Mouse (Mus musculus) frontal cortex, postnatal 10 days (tissue): ENCODE results near the gene Flrt1.
"Not testable (repeated sequence)": the region's sequence is repeated elsewhere in the genome, so short reads cannot be mapped to it uniquely, and the experiment has no call there.

Experiments used
- DNase-seq, 2 experiments: peaks; one replicate each; pipeline ENCODE4 v3.0.0; 2022; ENCODE audit warnings: low spot score in 2 of 2, mixed read lengths in 1 of 2

Gene Flrt1

GRCm38 (mm10) chr19:7068661-7069531 is 36.6 kb downstream of the Flrt1 start:
- DNase-seq = peak in 1 of 2 experiments; percentile 27

GRCm38 (mm10) chr19:7068136-7068535 is 37.4 kb downstream of the Flrt1 start:
- DNase-seq = peak in 1 of 2 experiments; percentile 76

GRCm38 (mm10) chr19:7067344-7068050 is 38.0 kb downstream of the Flrt1 start:
- no peak for DNase-seq

- DNase-seq = no peak
Measured at GRCm38 (mm10) chr19:7066828-7067342, 38.6 kb downstream of the Flrt1 start.

- DNase-seq = no peak
Measured at GRCm38 (mm10) chr19:7066034-7066827, 39.3 kb downstream of the Flrt1 start.

- DNase-seq = peak; percentile 63 to 80
Measured at GRCm38 (mm10) chr19:7064571-7064970, 41.0 kb downstream of the Flrt1 start.

GRCm38 (mm10) chr19:7062916-7063315 is 42.6 kb downstream of the Flrt1 start:
- DNase-seq = no peak

- no peak for DNase-seq
Measured at GRCm38 (mm10) chr19:7062110-7062509, 43.4 kb downstream of the Flrt1 start.

- no peak for DNase-seq
Measured at GRCm38 (mm10) chr19:7058541-7058940, 47.0 kb downstream of the Flrt1 start.

GRCm38 (mm10) chr19:7057722-7058207 is 47.8 kb downstream of the Flrt1 start:
- DNase-seq = peak; percentile 66

- DNase-seq = peak in 1 of 2 experiments; percentile 44
Measured at GRCm38 (mm10) chr19:7057126-7057721, 48.3 kb downstream of the Flrt1 start.

GRCm38 (mm10) chr19:7056248-7057087 is 49.1 kb downstream of the Flrt1 start, which contains the start of gene Macrod1:
Gene Macrod1, plus strand, starts transcription at chr19:7056810.
- peak; percentile 74 to 78 for DNase-seq

- DNase-seq = no peak
Measured at GRCm38 (mm10) chr19:7055173-7055572, 50.4 kb downstream of the Flrt1 start.

- DNase-seq = no peak
Measured at GRCm38 (mm10) chr19:7054772-7055171, 50.8 kb downstream of the Flrt1 start.

GRCm38 (mm10) chr19:7053382-7053781 is 52.1 kb downstream of the Flrt1 start:
- DNase-seq = not testable (repeated sequence)

GRCm38 (mm10) chr19:7044706-7045105 is 60.8 kb downstream of the Flrt1 start:
- DNase-seq = no peak

- no peak for DNase-seq
Measured at GRCm38 (mm10) chr19:7044279-7044678, 61.2 kb downstream of the Flrt1 start.
